Mouse (Mus musculus): ENCODE results near the gene Ilf3. TPM values are rescaled to one million over a fixed set of nuclear protein-coding genes. Genes with fewer than 3 reads are reported as not detected.

The Ilf3 gene
- polyA plus RNA-seq, 1 experiment from 2014 or later, result 193 TPM

GRCm38 (mm10) chr9:21334747-21335146, 32.9 kb upstream of the Ilf3 start:
- 0 out of 2 replicates have a peak, but pooled peaks cover 4% of the 10 kb centered on the region for H3K4me1 ChIP-seq (ENCODE audit: control insufficient read depth, insufficient read depth, low read length)
- H3K9ac ChIP-seq (replicated peaks; ENCODE audit: low read depth, low read length), result no peak overlapping the region
- H3K9me3 ChIP-seq (ENCODE audit: control insufficient read depth, low read depth, low read length), result no peaks in the 10 kb centered on the region
- H3K4me3 ChIP-seq (ENCODE audit: low read depth, low read length), result no peak overlapping the region
- H3K27me3 ChIP-seq (ENCODE audit: control insufficient read depth, insufficient read depth, low read length), result no peaks in the 10 kb centered on the region
- ATAC-seq (ENCODE audit: insufficient number of reproducible peaks, insufficient read depth, low FRiP score, low read depth), result no peak
- H3K4me2 ChIP-seq (replicated peaks; ENCODE audit: low read depth, low read length), result no peak overlapping the region
- H3K27ac ChIP-seq (ENCODE audit: low read length), result no peak overlapping the region
- no peaks in the 10 kb centered on the region; the same call in 1 of the 2 replicates for H3K36me3 ChIP-seq (ENCODE audit: control insufficient read depth, insufficient read depth, low read length)

DNA sequence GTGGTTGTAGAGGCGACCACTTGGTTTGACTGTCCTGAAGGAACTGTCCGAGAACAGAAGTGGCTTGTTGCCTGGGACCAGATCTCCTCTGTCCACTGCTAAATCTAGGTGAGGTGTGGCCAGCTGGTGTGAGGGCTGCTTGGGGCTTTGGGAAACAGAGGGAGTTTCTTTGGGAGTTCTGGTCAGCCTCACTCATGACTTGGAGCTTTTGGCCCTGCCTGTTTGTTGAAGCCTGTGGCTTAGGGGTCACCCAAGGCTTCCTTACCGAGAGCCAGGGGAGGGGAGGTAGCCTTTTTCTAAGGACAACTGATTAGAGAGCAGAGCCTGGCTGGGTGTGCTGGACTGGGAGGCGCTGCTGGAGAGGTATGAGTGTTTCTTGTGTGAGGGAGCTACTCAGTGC, 32.3 kb upstream of the Ilf3 start:
- 79% methylated on average over 4 of the region's 4 CpGs for WGBS
- no peak overlapping the region for H3K27ac ChIP-seq (ENCODE audit: low read length)
- H3K9me3 ChIP-seq (ENCODE audit: control insufficient read depth, low read depth, low read length), result no peaks in the 10 kb centered on the region
- no peak overlapping the region for H3K4me3 ChIP-seq (ENCODE audit: low read depth, low read length)
- no peak overlapping the region for H3K9ac ChIP-seq (replicated peaks; ENCODE audit: low read depth, low read length)
- H3K36me3 ChIP-seq (ENCODE audit: control insufficient read depth, insufficient read depth, low read length), result peaks cover 4% of the 10 kb centered on the region; the same call in 1 of the 2 replicates
- no peak overlapping the region for H3K4me2 ChIP-seq (replicated peaks; ENCODE audit: low read depth, low read length)
- no peaks in the 10 kb centered on the region for H3K27me3 ChIP-seq (ENCODE audit: control insufficient read depth, insufficient read depth, low read length)
- ATAC-seq (ENCODE audit: insufficient number of reproducible peaks, insufficient read depth, low FRiP score, low read depth), result no peak
- H3K4me1 ChIP-seq (ENCODE audit: control insufficient read depth, insufficient read depth, low read length), result no peaks in the 10 kb centered on the region

DNA sequence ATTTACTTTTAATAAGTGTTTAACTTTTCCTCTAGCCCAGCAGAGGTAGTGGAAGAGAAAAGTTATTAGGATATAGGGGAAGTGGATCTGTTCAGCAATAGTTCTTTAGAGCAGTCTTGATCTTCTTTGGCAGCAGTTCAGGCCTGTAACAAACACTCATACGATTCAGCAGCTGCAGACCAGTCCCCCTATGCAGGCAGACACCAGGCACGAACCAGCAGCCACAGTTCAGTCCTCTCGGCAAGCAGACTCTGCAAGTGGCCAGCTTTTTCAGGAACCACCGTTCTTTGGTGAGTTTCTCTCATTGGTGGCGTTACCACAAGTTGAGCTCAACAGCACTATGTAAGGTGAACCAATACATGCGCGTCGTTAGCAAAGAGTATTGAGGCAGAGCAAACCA, 31.2 kb upstream of the Ilf3 start:
- no peaks in the 10 kb centered on the region for H3K9me3 ChIP-seq (ENCODE audit: control insufficient read depth, low read depth, low read length)
- H3K27ac ChIP-seq (ENCODE audit: low read length), result no peak overlapping the region
- no peaks in the 10 kb centered on the region for H3K4me1 ChIP-seq (ENCODE audit: control insufficient read depth, insufficient read depth, low read length)
- no peaks in the 10 kb centered on the region for H3K27me3 ChIP-seq (ENCODE audit: control insufficient read depth, insufficient read depth, low read length)
- H3K4me3 ChIP-seq (ENCODE audit: low read depth, low read length), result no peak overlapping the region
- no peak overlapping the region for H3K4me2 ChIP-seq (replicated peaks; ENCODE audit: low read depth, low read length)
- no peak overlapping the region for H3K9ac ChIP-seq (replicated peaks; ENCODE audit: low read depth, low read length)
- H3K36me3 ChIP-seq (ENCODE audit: control insufficient read depth, insufficient read depth, low read length), result peaks cover 9% of the 10 kb centered on the region
- ATAC-seq (ENCODE audit: insufficient number of reproducible peaks, insufficient read depth, low FRiP score, low read depth), result no peak
- WGBS, result 77% methylated on average over 8 of the region's 8 CpGs

DNA sequence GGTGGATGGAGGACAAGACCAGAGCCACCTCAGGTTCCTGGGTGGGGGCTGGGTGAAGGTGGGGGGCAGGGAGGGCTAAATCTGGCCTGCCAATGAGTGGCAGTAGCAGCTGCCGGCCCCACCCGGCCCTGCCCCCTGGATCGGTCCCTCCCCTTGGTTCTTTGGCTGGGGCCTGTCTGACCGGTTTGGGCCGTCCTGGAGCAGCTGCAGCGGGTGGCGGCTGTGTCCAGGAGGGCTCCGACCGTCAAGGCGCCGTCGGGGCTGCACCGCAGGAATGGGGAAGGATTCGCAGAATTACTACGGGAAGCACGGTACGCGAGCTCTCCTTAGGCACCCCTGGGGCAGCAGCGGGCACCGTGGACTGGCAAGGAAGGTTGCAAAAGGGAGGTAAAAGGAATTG, 30.0 kb upstream of the Ilf3 start:
- H3K27ac ChIP-seq (ENCODE audit: low read length), result peak overlapping the region; percentile 79
- H3K4me1 ChIP-seq (ENCODE audit: control insufficient read depth, insufficient read depth, low read length), result no peaks in the 10 kb centered on the region
- H3K4me2 ChIP-seq (replicated peaks; ENCODE audit: low read depth, low read length), result peak overlapping the region; percentile 32
- H3K9ac ChIP-seq (replicated peaks; ENCODE audit: low read depth, low read length), result peak overlapping the region; percentile 36
- peak; percentile 93 for ATAC-seq (ENCODE audit: insufficient number of reproducible peaks, insufficient read depth, low FRiP score, low read depth)
- H3K36me3 ChIP-seq (ENCODE audit: control insufficient read depth, insufficient read depth, low read length), result peaks cover 21% of the 10 kb centered on the region
- WGBS, result 21% methylated on average over 20 of the region's 20 CpGs
- H3K27me3 ChIP-seq (ENCODE audit: control insufficient read depth, insufficient read depth, low read length), result no peaks in the 10 kb centered on the region
- H3K4me3 ChIP-seq (ENCODE audit: low read depth, low read length), result peak overlapping the region; percentile 37
- H3K9me3 ChIP-seq (ENCODE audit: control insufficient read depth, low read depth, low read length), result no peaks in the 10 kb centered on the region

GRCm38 (mm10) chr9:21340411-21340810, 27.3 kb upstream of the Ilf3 start:
- ATAC-seq (ENCODE audit: insufficient number of reproducible peaks, insufficient read depth, low FRiP score, low read depth), result peak; percentile 47; the same call in 1 of the 2 replicates
- Histone ChIP-seq H3K36me3 (ENCODE audit: control insufficient read depth, insufficient read depth, low read length) (peaks cover 39% of the 10 kb centered on the region), H3K27me3 (ENCODE audit: control insufficient read depth, insufficient read depth, low read length) (no peaks in the 10 kb centered on the region), H3K9me3 (ENCODE audit: control insufficient read depth, low read depth, low read length) (no peaks in the 10 kb centered on the region), H3K4me3 (ENCODE audit: low read depth, low read length) (no peak overlapping the region), H3K4me2 (replicated peaks; ENCODE audit: low read depth, low read length) (no peak overlapping the region), H3K9ac (replicated peaks; ENCODE audit: low read depth, low read length) (no peak overlapping the region), H3K4me1 (ENCODE audit: control insufficient read depth, insufficient read depth, low read length) (no peaks in the 10 kb centered on the region), H3K27ac (ENCODE audit: low read length) (no peak overlapping the region)
- 60% methylated on average over 4 of the region's 4 CpGs for WGBS

DNA sequence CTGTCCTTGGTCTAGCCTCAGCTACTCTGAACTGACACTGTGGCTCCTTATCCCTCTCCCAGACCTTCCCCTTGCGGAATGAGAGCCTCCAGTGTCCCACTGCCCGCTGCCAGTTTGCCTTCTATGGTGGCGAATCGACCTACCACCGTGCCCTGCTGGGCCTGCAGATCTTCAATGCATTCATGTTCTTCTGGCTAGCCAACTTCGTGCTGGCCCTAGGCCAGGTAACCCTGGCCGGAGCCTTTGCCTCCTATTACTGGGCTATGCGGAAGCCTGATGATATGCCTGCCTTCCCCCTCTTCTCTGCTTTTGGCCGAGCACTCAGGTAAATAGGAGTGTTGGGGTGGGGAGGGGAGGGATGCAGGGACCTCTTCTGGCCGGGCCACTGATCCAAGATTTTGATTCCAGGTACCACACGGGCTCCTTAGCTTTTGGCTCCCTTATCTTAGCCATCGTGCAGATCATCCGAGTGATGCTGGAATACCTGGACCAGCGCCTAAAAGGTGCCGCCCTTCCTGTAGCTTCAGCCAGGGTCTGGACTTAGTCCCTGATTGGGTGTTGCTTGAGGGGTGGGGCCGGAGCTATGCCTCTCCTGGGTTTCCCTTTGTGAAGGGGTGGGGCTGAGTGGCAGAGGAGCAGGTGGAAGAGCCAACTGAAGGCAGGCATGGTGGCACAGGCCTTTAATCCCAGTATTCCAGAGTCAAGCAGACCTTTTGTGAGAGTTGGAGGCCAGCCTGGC, 20.9 kb upstream of the Ilf3 start:
- no peak overlapping the region for H3K4me2 ChIP-seq (replicated peaks; ENCODE audit: low read depth, low read length)
- WGBS, result 74% methylated on average over 16 of the region's 16 CpGs
- no peak overlapping the region for H3K4me3 ChIP-seq (ENCODE audit: low read depth, low read length)
- peaks cover 73% of the 10 kb centered on the region for H3K36me3 ChIP-seq (ENCODE audit: control insufficient read depth, insufficient read depth, low read length)
- H3K27ac ChIP-seq (ENCODE audit: low read length), result no peak overlapping the region
- H3K4me1 ChIP-seq (ENCODE audit: control insufficient read depth, insufficient read depth, low read length), result no peaks in the 10 kb centered on the region
- H3K9me3 ChIP-seq (ENCODE audit: control insufficient read depth, low read depth, low read length), result no peaks in the 10 kb centered on the region
- ATAC-seq (ENCODE audit: insufficient number of reproducible peaks, insufficient read depth, low FRiP score, low read depth), result 0 out of 2 replicates have a peak, but pooled peaks have one; percentile 37
- H3K27me3 ChIP-seq (ENCODE audit: control insufficient read depth, insufficient read depth, low read length), result no peaks in the 10 kb centered on the region
- no peak overlapping the region for H3K9ac ChIP-seq (replicated peaks; ENCODE audit: low read depth, low read length)

- Histone ChIP-seq H3K27ac (ENCODE audit: low read length) (no peak overlapping the region), H3K36me3 (ENCODE audit: control insufficient read depth, insufficient read depth, low read length) (peaks cover 59% of the 10 kb centered on the region), H3K4me3 (ENCODE audit: low read depth, low read length) (no peak overlapping the region), H3K9me3 (ENCODE audit: control insufficient read depth, low read depth, low read length) (no peaks in the 10 kb centered on the region), H3K4me1 (ENCODE audit: control insufficient read depth, insufficient read depth, low read length) (no peaks in the 10 kb centered on the region), H3K27me3 (ENCODE audit: control insufficient read depth, insufficient read depth, low read length) (no peaks in the 10 kb centered on the region), H3K4me2 (replicated peaks; ENCODE audit: low read depth, low read length) (no peak overlapping the region), H3K9ac (replicated peaks; ENCODE audit: low read depth, low read length) (no peak overlapping the region)
- 90% methylated on average over 3 of the region's 3 CpGs for WGBS
- ATAC-seq (ENCODE audit: insufficient number of reproducible peaks, insufficient read depth, low FRiP score, low read depth), result no peak
These were observed 19.5 kb upstream of the Ilf3 start for GRCm38 (mm10) chr9:21348152-21348551.

GRCm38 (mm10) chr9:21351178-21351577, 16.5 kb upstream of the Ilf3 start:
- Histone ChIP-seq H3K9ac (replicated peaks; ENCODE audit: low read depth, low read length) (no peak overlapping the region), H3K27ac (ENCODE audit: low read length) (no peak overlapping the region), H3K27me3 (ENCODE audit: control insufficient read depth, insufficient read depth, low read length) (no peaks in the 10 kb centered on the region), H3K4me1 (ENCODE audit: control insufficient read depth, insufficient read depth, low read length) (no peaks in the 10 kb centered on the region), H3K9me3 (ENCODE audit: control insufficient read depth, low read depth, low read length) (no peaks in the 10 kb centered on the region), H3K4me2 (replicated peaks; ENCODE audit: low read depth, low read length) (no peak overlapping the region), H3K36me3 (ENCODE audit: control insufficient read depth, insufficient read depth, low read length) (peaks cover 51% of the 10 kb centered on the region), H3K4me3 (ENCODE audit: low read depth, low read length) (no peak overlapping the region)
- no peak for ATAC-seq (ENCODE audit: insufficient number of reproducible peaks, insufficient read depth, low FRiP score, low read depth)
- 85% methylated on average over 7 of the region's 7 CpGs for whole genome bisulfite sequencing

Measured in stomach, embryonic 14.5 days (tissue).